Mouse (Mus musculus) adrenal gland, adult 8-10 months (tissue): ENCODE results near the gene Dapl1. TPM values are rescaled to one million over a fixed set of nuclear protein-coding genes. Genes with fewer than 3 reads are reported as not detected.

Source experiments
- DNase-seq: peaks from one replicate; pipeline ENCODE4 v3.0.0; 2022
- total RNA-seq, 4 experiments: library from RNA; stranded (reverse); gene quantifications; 2 replicates each; pipeline ENCODE4 v1.2.4; 2022

The Dapl1 gene
- total RNA-seq, 4 experiments from 2014 or later = not detected

DNA sequence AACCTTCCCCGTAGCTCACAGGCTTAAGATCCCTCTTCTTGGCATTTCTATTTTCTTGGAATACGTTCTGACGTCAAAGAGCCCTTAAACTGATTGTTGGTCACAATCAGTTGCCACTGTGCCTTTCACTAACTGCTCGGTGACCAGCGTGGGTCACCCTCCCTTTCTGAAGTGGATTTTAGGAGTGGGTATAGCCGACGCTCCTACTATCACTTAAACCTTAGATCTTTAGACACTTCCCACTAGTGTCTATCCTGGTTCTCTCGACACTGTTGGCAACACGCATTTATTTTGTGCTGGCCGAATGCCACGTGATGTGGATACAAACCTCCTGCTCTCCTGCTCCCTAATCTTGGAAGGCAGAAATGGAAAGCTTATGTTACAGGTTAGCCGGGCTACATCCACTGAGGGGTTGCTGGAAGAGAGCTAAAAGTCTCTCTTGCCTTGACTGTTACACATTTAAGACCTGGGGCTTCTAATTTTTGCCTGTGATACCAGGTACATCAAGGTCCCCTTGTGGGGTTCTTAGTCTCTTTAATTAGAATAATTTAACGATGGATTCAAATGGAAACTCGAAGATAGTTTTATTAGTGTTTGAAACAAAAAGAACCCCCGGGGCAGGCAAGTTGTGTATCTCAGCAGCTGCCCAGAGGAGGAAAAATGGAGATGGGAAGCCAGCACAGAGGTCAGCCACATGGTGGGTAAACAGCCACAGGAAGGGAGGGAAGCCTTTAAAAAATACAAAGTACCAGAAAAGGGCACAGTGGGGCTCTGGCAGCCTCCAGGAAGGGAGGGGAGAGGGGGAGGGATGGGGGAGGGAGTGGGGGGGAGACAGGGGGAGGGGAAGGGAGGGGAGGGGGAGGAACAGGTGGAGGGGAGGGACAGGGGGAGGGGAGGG lies 13.2 kb upstream of the Dapl1 start:
- DNase-seq = no peak

DNA sequence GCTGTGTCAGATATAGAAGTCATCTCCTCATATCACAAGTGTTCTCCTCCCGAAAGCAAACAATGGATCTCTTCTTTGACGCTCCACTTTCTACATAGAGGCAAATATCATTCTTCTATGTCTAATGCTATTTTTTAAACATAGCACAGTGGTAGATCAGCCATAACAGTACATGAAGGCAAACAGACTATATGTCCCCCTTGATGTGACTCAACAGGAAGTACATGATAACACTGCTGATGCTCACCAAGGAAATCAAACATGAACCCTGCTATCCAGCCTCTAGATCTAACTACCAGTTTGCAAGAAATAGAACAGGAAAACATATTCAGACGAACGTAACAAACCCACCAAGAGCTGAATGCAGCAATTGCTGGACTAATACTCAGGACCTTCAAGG lies 10.1 kb upstream of the Dapl1 start:
- DNase-seq = no peak

DNA sequence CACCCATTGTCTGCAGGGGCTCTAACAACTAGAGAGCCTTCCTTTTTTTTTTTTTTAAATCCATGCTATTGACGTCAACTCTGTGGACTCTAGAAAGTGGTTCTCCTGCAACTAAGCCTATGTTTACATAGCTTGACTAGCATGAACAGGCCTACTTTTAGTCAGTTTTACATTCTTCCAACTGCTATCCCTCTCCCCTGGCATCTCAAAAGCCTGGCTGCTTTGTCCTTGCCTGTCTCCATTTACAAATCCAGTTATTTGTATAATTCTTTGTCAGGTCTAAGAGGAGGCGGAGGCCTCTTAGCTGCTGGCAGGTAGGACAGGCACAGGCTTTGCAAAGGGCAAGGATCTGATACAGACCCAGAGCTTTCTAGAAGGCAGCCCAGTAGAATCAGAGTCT lies 627 bp downstream of the Dapl1 start:
- no peak for DNase-seq

DNA sequence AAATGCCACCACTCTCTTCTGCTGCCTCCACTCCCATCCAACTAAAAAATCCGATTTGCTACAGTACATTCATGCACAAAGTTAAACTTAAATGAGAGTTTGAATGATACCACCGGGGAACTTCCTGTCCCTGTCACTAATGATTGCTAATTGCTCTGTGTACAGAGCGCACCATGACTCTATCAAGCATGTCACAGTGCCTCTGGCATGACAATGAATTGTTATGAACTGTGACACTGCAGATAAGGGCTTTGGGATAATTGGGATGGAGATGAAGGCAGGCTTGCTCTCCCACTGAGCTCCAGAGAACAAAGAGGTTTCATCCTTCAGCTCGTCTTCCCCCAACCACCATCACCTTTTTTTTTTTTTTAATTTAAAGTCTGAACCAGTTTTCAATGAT lies 1.2 kb downstream of the Dapl1 start:
- no peak for DNase-seq

- DNase-seq = no peak
Observed at GRCm38 (mm10) chr2:59486196-59486845, 1.9 kb downstream of the Dapl1 start.

DNA sequence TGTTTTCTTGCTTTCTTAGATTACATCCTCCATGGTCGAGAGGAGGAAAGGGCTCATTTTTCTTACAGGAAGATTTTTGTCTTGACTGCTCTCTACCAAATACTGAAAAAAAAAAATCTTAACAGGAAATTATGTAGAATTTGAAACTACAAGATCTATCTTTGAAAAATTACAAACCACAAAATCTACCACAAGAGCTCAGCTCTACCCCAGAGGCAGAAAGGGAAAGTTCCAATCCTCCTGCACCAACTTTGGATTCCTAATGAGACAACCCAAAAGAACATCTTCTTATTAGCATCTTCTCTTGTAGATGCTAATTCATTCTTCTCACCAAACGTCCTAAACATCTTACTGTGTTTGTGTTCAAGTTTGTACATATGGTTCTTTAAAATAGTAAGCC lies 3.8 kb downstream of the Dapl1 start:
- DNase-seq = no peak

GRCm38 (mm10) chr2:59490353-59490752 lies 5.9 kb downstream of the Dapl1 start:
- no peak for DNase-seq

- DNase-seq = no peak
Observed at GRCm38 (mm10) chr2:59493445-59494085, 9.1 kb downstream of the Dapl1 start.

DNA sequence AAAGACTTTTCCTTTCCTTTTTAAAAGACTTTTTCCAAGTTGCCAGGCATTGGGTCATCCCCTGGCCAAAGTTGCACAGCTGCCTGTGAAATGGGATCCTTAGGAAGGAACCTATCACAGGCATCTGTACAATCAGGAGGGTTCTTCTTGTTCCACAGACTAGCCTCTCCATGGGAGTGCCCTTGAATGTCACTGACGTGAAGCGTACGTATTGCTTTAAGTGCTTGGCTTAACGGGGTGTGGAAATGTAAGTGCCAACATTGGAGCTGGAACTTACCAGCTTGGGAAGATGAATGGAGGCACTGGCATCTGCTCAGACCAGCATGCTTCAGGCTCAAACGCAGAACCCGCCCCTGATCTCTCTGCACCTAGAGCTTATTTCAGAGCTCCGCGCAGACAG lies 14.7 kb downstream of the Dapl1 start:
- no peak for DNase-seq

- peak; percentile 10 for DNase-seq
Observed at GRCm38 (mm10) chr2:59499717-59500116, 15.3 kb downstream of the Dapl1 start.

DNA sequence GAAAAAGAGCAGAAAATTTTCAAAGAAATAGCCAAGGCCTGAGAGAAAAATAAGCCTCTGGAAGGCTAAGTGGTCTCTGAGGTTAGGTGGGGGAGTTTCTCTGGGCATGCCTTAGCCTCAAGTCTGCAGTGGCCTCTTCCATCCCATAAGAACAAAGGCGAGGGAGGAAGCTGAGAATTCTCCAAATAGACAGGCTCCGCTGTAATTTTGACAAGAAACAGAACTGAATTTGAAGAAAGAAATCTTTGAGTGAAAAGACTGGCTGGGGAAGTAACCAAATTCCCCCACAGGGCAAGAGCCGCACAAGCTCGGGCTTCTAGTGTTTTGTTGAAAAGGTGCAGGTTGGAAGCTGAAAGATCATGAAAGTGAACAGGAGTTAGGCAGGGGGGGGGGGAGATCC lies 24.6 kb downstream of the Dapl1 start:
- no peak for DNase-seq

DNA sequence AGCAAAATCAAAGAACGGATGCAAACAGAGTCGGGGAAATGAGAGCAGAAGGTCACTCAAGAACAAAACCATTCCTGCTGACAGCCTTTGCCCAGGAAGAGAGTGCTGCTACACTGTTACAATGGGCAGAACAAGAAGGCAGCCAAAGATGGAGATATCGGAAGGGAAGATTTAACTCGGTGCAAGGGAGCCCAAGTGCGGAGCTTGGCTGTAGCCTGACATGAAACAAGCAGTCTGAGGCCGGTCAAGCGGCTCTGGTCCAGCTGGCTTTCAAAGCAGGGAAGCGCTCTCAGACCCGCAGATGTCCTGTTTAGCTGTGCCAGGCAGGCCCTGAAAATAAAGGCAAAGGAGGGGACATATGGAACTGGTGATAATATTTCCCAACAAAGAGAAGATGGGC lies 26.0 kb downstream of the Dapl1 start:
- DNase-seq = no peak

- DNase-seq = no peak
Observed at GRCm38 (mm10) chr2:59510882-59511281, 26.4 kb downstream of the Dapl1 start.

GRCm38 (mm10) chr2:59520663-59521062 lies 36.2 kb downstream of the Dapl1 start:
- no peak for DNase-seq

- peak; percentile 42 for DNase-seq
Observed at GRCm38 (mm10) chr2:59522079-59522684, 37.7 kb downstream of the Dapl1 start.

DNA sequence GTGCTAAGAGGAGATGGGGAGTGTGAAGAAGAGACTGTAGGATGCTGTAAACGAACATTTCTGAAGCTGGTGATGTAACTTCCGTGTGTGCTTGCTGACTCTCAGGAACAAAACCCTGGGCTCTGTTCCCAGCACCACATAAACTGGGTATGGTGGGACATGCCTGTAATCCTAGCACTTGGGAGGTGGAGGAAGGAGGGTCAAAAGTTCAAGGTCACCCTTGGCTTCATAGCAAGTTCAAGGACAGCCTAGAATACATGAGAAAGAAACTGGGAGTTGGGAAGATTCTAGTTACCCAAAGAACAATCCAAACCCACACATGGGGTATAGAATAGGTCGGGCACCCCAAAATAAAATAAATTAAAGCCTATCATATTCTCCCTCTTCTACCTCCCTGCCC lies 39.1 kb downstream of the Dapl1 start:
- no peak for DNase-seq

- DNase-seq = no peak
Observed at GRCm38 (mm10) chr2:59526893-59527292, 42.4 kb downstream of the Dapl1 start.

DNA sequence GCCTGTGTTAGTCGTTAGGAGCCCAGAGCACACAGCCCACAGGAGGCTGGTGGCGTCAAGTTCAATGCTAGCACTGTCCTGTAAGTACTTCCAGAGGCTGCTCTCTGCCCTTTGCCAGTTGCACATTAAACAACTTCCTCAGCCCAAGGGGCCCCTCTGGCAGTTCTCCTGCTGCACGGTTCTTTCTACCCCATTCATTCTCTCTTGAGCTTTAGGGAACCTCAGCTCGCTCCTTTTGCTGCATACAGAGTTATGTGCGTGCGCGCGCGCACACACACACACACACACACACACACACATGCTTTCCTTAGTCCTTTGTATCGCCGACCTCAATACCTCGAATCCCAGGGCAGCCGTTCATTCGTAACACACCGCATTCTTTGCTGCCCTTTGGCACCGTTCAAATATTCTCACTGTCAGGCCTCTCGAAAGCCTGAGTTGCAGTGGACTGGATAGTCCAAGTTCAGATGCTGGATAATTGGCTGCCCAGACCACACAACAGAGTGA lies 45.2 kb downstream of the Dapl1 start:
- no peak for DNase-seq

DNA sequence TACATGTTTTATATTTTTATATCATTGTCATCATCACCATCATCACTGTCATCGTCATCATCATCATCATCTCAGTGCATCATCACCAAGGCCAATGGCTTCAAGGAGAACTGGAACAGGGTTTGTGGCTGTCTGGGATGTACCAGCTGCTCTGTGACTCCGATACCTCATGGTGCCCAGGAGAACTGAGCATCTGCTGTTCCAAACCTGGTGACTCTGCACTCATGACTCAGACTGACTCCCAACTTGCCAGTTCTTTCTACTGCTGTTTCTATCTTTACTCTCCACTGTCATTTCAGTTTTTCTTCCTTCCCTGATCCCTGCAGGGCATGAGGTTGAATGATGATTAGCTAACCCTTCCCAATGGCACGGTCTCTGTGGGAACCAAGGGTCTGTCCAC lies 46.4 kb downstream of the Dapl1 start:
- no peak for DNase-seq

DNA sequence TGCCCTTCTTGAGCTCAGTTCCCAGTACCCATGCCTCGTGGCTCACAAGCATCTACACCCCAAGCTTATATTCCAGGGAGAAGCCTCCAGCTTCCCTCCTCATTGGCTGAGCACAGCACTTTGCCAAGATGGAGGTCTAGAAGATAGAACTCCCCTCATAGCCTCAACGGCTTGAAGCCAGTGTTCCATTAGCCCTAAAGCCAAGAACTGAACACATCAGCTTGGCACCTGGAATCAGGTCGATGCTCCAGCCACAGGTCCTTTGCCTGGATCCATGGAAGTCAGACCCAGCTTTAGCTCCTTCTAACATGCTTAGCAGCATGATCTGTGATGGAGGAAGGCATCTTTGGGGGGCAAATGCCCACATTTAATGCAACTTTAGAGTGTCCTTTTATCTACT lies 48.5 kb downstream of the Dapl1 start:
- DNase-seq = no peak

DNA sequence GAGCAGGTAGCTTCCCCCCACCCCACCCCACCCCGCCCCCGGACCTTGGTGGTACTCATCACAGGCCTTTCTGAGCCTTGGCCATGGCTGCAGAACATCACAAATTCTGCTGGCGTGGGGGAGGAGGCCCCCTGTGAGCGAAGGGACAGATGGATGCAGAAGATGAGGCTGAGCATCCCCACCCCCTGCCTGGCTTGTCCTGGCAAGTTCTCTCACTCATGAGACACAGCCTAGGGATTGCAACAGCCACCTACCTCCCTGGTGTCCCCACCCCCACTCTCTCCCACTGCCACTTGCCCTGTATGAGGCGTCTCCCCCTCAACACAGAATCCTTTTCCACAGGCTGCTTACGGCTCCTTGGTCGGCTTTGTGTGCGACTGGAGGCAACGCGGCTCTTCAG lies 49.1 kb downstream of the Dapl1 start:
- DNase-seq = no peak

DNA sequence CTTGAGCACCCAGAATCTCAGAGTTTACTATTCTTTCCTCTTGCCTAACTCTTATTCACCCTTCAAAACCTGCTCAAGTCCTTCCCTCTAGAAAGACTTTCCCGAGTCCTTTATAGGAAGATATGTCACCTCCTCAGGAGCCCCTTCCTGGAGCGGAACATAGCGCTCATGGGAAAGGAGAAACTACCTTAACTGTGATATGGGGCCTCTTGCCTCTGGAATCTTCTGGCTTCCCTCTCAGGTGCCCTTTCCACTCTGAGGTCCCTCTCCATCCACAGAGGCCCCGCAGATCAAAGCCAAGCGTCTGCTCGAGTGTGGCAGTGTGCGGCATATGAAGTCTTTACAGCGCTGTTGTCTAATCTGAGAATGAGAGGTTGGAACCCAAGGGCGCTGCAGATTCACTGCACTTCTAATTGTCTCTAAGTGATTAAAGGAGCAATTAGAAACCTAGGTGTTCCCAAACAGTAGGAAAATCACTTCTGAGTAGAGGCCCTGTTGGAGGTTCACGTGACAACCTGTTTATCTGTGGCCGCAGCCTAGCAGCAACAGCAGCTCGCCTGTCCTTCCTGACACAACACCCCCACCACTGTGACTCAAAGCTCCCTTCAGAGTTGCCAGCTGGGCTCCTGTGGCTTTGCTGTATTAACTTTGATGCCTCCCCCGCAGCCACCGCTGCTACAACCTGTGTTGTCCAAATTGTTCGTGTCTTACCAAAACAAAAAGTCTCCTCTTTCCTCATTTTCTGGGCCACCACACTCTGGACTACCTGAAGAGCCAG lies 49.7 kb downstream of the Dapl1 start:
- DNase-seq = no peak
